Mouse (Mus musculus): ENCODE results near the gene Ralgps2.

DNA sequence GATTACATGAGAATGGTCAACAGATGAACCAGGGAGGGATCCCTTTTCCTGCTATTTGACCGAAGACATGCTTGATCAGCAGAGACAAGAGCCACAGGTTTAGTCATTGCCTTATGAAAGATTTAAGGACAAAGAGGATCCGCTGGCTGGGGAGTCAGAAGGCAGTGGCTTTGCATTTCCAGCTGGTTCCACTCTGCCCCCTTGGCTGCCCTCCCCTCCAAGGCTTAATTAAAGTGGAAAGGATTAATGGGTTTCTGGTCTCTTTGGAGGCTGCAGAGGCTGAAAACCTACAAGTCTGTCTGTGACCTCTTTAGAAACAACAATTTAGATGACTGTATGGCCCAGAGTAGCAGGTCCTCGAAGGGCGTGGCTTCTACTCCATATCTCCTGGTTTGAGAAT is 161.5 kb downstream of the Ralgps2 start:
- no peak for TF ChIP-seq CTCF (IDR thresholded peaks at IDR 0.05; ENCODE audit: control insufficient read depth, insufficient read depth, insufficient replicate concordance, low read depth, low read length)
- TF ChIP-seq POLR2A (IDR thresholded peaks at IDR 0.05; ENCODE audit: control insufficient read depth, low read depth, low read length): no peak
